Mouse (Mus musculus): ENCODE measurements around the gene Wdr59.

Gene Wdr59

GRCm38 (mm10) chr8:111492508-111492907 lies 29.4 kb downstream of the Wdr59 start:
- DNase-seq (ENCODE audit: low spot score in 2 of 2) = no peak

GRCm38 (mm10) chr8:111491191-111491590 lies 30.7 kb downstream of the Wdr59 start:
- DNase-seq (ENCODE audit: low spot score in 2 of 2) = no peak

GRCm38 (mm10) chr8:111490034-111490591 lies 31.8 kb downstream of the Wdr59 start:
- DNase-seq (ENCODE audit: low spot score in 2 of 2) = no peak

GRCm38 (mm10) chr8:111480691-111481090 lies 41.2 kb downstream of the Wdr59 start:
- DNase-seq (ENCODE audit: low spot score in 2 of 2) = no peak

- no peak for DNase-seq (ENCODE audit: low spot score in 2 of 2)
Measured at GRCm38 (mm10) chr8:111477761-111478465, 44.0 kb downstream of the Wdr59 start.

GRCm38 (mm10) chr8:111471526-111472081 lies 50.3 kb downstream of the Wdr59 start:
- no peak for DNase-seq (ENCODE audit: low spot score in 2 of 2)

GRCm38 (mm10) chr8:111469013-111469412 lies 52.9 kb downstream of the Wdr59 start:
- DNase-seq (ENCODE audit: low spot score in 2 of 2) = no peak

GRCm38 (mm10) chr8:111465341-111465740 lies 56.6 kb downstream of the Wdr59 start:
- no peak for DNase-seq (ENCODE audit: low spot score in 2 of 2)

GRCm38 (mm10) chr8:111464526-111464925 lies 57.4 kb downstream of the Wdr59 start:
- DNase-seq (ENCODE audit: low spot score in 2 of 2) = no peak

GRCm38 (mm10) chr8:111449671-111450070 lies 72.2 kb downstream of the Wdr59 start:
- no peak for DNase-seq (ENCODE audit: low spot score in 2 of 2)

- DNase-seq (ENCODE audit: low spot score in 2 of 2) = no peak
Measured at GRCm38 (mm10) chr8:111445960-111446660, 75.8 kb downstream of the Wdr59 start.

- DNase-seq (ENCODE audit: low spot score in 2 of 2) = peak; percentile 10 to 12
Measured at GRCm38 (mm10) chr8:111445558-111445957, 76.3 kb downstream of the Wdr59 start.

- no peak for DNase-seq (ENCODE audit: low spot score in 2 of 2)
Measured at GRCm38 (mm10) chr8:111444245-111444644, 77.6 kb downstream of the Wdr59 start.

- DNase-seq (ENCODE audit: low spot score in 2 of 2) = peak in 1 of 2 experiments; percentile 44
Measured at GRCm38 (mm10) chr8:111439189-111439588, 82.7 kb downstream of the Wdr59 start.

GRCm38 (mm10) chr8:111435071-111435828 lies 86.6 kb downstream of the Wdr59 start:
- DNase-seq (ENCODE audit: low spot score in 2 of 2) = no peak

- DNase-seq (ENCODE audit: low spot score in 2 of 2) = no peak
Measured at GRCm38 (mm10) chr8:111424646-111425045, 97.2 kb downstream of the Wdr59 start.

GRCm38 (mm10) chr8:111424181-111424580 lies 97.7 kb downstream of the Wdr59 start:
- DNase-seq (ENCODE audit: low spot score in 2 of 2) = no peak

- DNase-seq (ENCODE audit: low spot score in 2 of 2) = no peak
Measured at GRCm38 (mm10) chr8:111422614-111423013, 99.3 kb downstream of the Wdr59 start.

GRCm38 (mm10) chr8:111419171-111419570 lies 102.7 kb downstream of the Wdr59 start:
- DNase-seq (ENCODE audit: low spot score in 2 of 2) = no peak

GRCm38 (mm10) chr8:111418601-111419000 lies 103.3 kb downstream of the Wdr59 start:
- DNase-seq (ENCODE audit: low spot score in 2 of 2) = no peak

GRCm38 (mm10) chr8:111417222-111417621 lies 104.7 kb downstream of the Wdr59 start:
- no peak for DNase-seq (ENCODE audit: low spot score in 2 of 2)

- DNase-seq (ENCODE audit: low spot score in 2 of 2) = no peak
Measured at GRCm38 (mm10) chr8:111403391-111403790, 118.5 kb downstream of the Wdr59 start.
